Mouse (Mus musculus) stomach, embryonic 16.5 days (tissue): Measurements from ENCODE around the gene Gm3591. TPM values are rescaled to one million over a fixed set of nuclear protein-coding genes. Genes with fewer than 3 reads are reported as not detected.
"Not testable (repeated sequence)": the region's sequence is repeated elsewhere in the genome, so short reads cannot be mapped to it uniquely, and the experiment has no call there.

Source experiments
- ATAC-seq: fragments of 200-750 bp; cut with Nextera tagmentation; 2 replicates; pipeline ENCODE4 v1.8.0; 2017; ENCODE audit warnings: moderate number of reproducible peaks, moderate TSS enrichment; ENCODE audit not compliant: insufficient read depth, low FRiP score
- H3K27ac ChIP-seq: fragments of 300-500 bp; sonication (generic); 2 replicates; pipeline ENCODE4 v1.5.1; 2014; ENCODE audit warnings: low read length
- H3K27me3 ChIP-seq: fragments of 300-500 bp; sonication (generic); 2 replicates; pipeline ENCODE4 v1.6.1; 2014; ENCODE audit warnings: low read length, control low read depth, mixed read lengths; ENCODE audit not compliant: control insufficient read depth, insufficient read depth
- H3K36me3 ChIP-seq: fragments of 300-500 bp; sonication (generic); 2 replicates; pipeline ENCODE4 v1.6.1; 2014; ENCODE audit warnings: low read length; ENCODE audit not compliant: control insufficient read depth, insufficient read depth
- H3K4me1 ChIP-seq: fragments of 300-500 bp; sonication (generic); 2 replicates; pipeline ENCODE4 v1.6.1; 2014; ENCODE audit warnings: low read length, control low read depth, mixed read lengths; ENCODE audit not compliant: control insufficient read depth, insufficient read depth
- H3K4me2 ChIP-seq: fragments of 300-500 bp; sonication (generic); 2 replicates; pipeline ENCODE4 v1.6.1; 2014; ENCODE audit warnings: low read depth, low read length, mixed read lengths
- H3K4me3 ChIP-seq: fragments of 300-500 bp; sonication (generic); replicated peaks from 2 replicates; pipeline ENCODE4 v1.5.1; 2014; ENCODE audit warnings: mild to moderate bottlenecking, low read length
- H3K9ac ChIP-seq: fragments of 300-500 bp; sonication (generic); 2 replicates; pipeline ENCODE4 v1.6.1; 2014; ENCODE audit warnings: low read length
- H3K9me3 ChIP-seq: fragments of 300-500 bp; sonication (generic); replicated peaks from 2 replicates; pipeline ENCODE4 v1.6.1; 2016; ENCODE audit warnings: low read length, control low read depth; ENCODE audit not compliant: control insufficient read depth
- WGBS: fragments of 180-500 bp; shearing (Covaris S2); extraction: QIAGEN DNeasy Blood & Tissue Kit; methylation state at CpG from one replicate; pipeline ENCODE4 v1.1.7; 2014; 5-methylcytosine and 5-hydroxymethylcytosine counted together
- polyA plus RNA-seq: library from polyadenylated mRNA; unstranded; fragments of >200 nt; fragmentation: Nextera tagmentation; extraction: Ambion mirVana; gene quantifications from 2 replicates; pipeline ENCODE4 v1.2.1, GENCODE M21; 2015

The Gm3591 gene
- 1.00 TPM in 1 of 2 replicates, not detected in the other for polyA plus RNA-seq

- H3K4me1 ChIP-seq, H3K27me3 ChIP-seq, H3K9me3 ChIP-seq, ATAC-seq, H3K4me2 ChIP-seq, H3K9ac ChIP-seq, H3K27ac ChIP-seq, H3K36me3 ChIP-seq, H3K4me3 ChIP-seq: not testable (repeated sequence)
- no CpG with 5 or more reads among the region's 2 CpGs for WGBS
These were observed at the start of gene Gm3591 for GRCm38 (mm10) chr14:6412382-6412781. Gm3591 (minus strand) TSS chr14:6412482.

GRCm38 (mm10) chr14:6444511-6444910 is 32.2 kb upstream of the Gm3591 start, which contains the start of gene Gm3594:
Gm3594 (minus strand) TSS chr14:6444611.
- not testable (repeated sequence) for H3K4me1 ChIP-seq, H3K36me3 ChIP-seq, ATAC-seq, H3K9me3 ChIP-seq, H3K27ac ChIP-seq, H3K9ac ChIP-seq, H3K4me3 ChIP-seq, H3K27me3 ChIP-seq, H3K4me2 ChIP-seq
- WGBS: no CpG with 5 or more reads among the region's 4 CpGs

- not testable (repeated sequence) for H3K27ac ChIP-seq, H3K9ac ChIP-seq, H3K27me3 ChIP-seq, ATAC-seq, H3K9me3 ChIP-seq, H3K4me2 ChIP-seq, H3K4me3 ChIP-seq, H3K4me1 ChIP-seq, H3K36me3 ChIP-seq
- 54% methylated on average over 2 of the region's 4 CpGs for WGBS
These were observed 28.5 kb upstream of the Gm3591 start for GRCm38 (mm10) chr14:6440774-6441173.

GRCm38 (mm10) chr14:6440206-6440605 is 27.9 kb upstream of the Gm3591 start:
- not testable (repeated sequence) for H3K4me2 ChIP-seq, H3K36me3 ChIP-seq, H3K4me1 ChIP-seq, H3K27ac ChIP-seq, H3K9ac ChIP-seq, H3K9me3 ChIP-seq, H3K4me3 ChIP-seq, ATAC-seq, H3K27me3 ChIP-seq
- WGBS: 50% methylated on average over 1 of the region's 5 CpGs

- not testable (repeated sequence) for ATAC-seq, H3K27ac ChIP-seq, H3K9me3 ChIP-seq, H3K27me3 ChIP-seq, H3K4me1 ChIP-seq, H3K9ac ChIP-seq, H3K4me2 ChIP-seq, H3K36me3 ChIP-seq, H3K4me3 ChIP-seq
- WGBS: 6% methylated on average over 12 of the region's 42 CpGs
These were observed 14.5 kb upstream of the Gm3591 start for GRCm38 (mm10) chr14:6426766-6427165.

- not testable (repeated sequence) for H3K36me3 ChIP-seq, H3K4me1 ChIP-seq, H3K27me3 ChIP-seq, H3K9me3 ChIP-seq, H3K27ac ChIP-seq, H3K9ac ChIP-seq, ATAC-seq, H3K4me2 ChIP-seq
- 25% methylated on average over 22 of the region's 22 CpGs for WGBS
- 0 out of 2 replicates have a peak overlapping the region, but pooled peaks have one; percentile 21 for H3K4me3 ChIP-seq
These were observed 14.1 kb upstream of the Gm3591 start for GRCm38 (mm10) chr14:6426353-6426752.

- not testable (repeated sequence) for H3K4me1 ChIP-seq, H3K36me3 ChIP-seq, H3K9me3 ChIP-seq, H3K27ac ChIP-seq, ATAC-seq, H3K9ac ChIP-seq, H3K4me2 ChIP-seq, H3K27me3 ChIP-seq, H3K4me3 ChIP-seq
- WGBS: 73% methylated on average over 2 of the region's 4 CpGs
These were observed 22.1 kb downstream of the Gm3591 start, which contains the start of gene Gm16440 for GRCm38 (mm10) chr14:6390219-6390618. Gm16440 (minus strand) TSS chr14:6390319.

Other genes with a start within 250 kb of the Gm3591 start
- gene Gm21560, start 193.2 kb downstream of the Gm3591 start, polyA plus RNA-seq: not detected in 2 replicates
- 0.82 and 1.3 TPM in 2 replicates for gene Gm3411, start 125.2 kb downstream of the Gm3591 start, polyA plus RNA-seq
- gene Gm21103, start 107.6 kb downstream of the Gm3591 start, polyA plus RNA-seq: not detected in 2 replicates
- gene Gm3618, start 68.8 kb downstream of the Gm3591 start, polyA plus RNA-seq: not detected in 2 replicates
- not detected in 2 replicates for gene Gm16440, start 22.2 kb downstream of the Gm3591 start, polyA plus RNA-seq
- gene Gm3594, start 32.1 kb upstream of the Gm3591 start, polyA plus RNA-seq: not detected in 2 replicates
- gene Gm8356, start 124.8 kb upstream of the Gm3591 start, polyA plus RNA-seq: not detected in 2 replicates
- not detected in 2 replicates for gene Gm3629, start 178.1 kb upstream of the Gm3591 start, polyA plus RNA-seq
- gene Gm3460, start 209.9 kb upstream of the Gm3591 start, polyA plus RNA-seq: not detected in 2 replicates